Mouse (Mus musculus) hindbrain, embryonic 14.5 days (tissue): ENCODE results near the gene Yjefn3. TPM values are rescaled to one million over a fixed set of nuclear protein-coding genes. Genes with fewer than 3 reads are reported as not detected.
A peak's percentile ranks its signal among the peaks of the same experiment; 100 is the strongest.

Experiments
- ATAC-seq: fragments of 200-750 bp; cut with Nextera tagmentation; 2 replicates; pipeline ENCODE4 v1.8.0; 2017; ENCODE audit warnings: moderate number of reproducible peaks, mild to moderate bottlenecking, moderate TSS enrichment, moderate library complexity; ENCODE audit not compliant: low FRiP score
- DNase-seq: peaks from one replicate; pipeline ENCODE4 v3.0.0-alpha.2; 2015; ENCODE audit warnings: low spot score
- H3K27ac ChIP-seq: fragments of 300-500 bp; sonication (generic); 2 replicates; pipeline ENCODE4 v1.5.1; 2014; ENCODE audit warnings: mild to moderate bottlenecking, moderate library complexity
- H3K27me3 ChIP-seq: fragments of 300-500 bp; sonication (generic); 2 replicates; pipeline ENCODE4 v1.6.1; 2014; ENCODE audit warnings: mild to moderate bottlenecking, low read length, mixed read lengths; ENCODE audit not compliant: control insufficient read depth, insufficient read depth
- H3K36me3 ChIP-seq: fragments of 300-500 bp; sonication (generic); replicated peaks from 2 replicates; pipeline ENCODE4 v1.6.1; 2014; ENCODE audit not compliant: control insufficient read depth, insufficient read depth
- H3K4me1 ChIP-seq: fragments of 300-500 bp; sonication (generic); replicated peaks from 2 replicates; pipeline ENCODE4 v1.6.1; 2014; ENCODE audit warnings: antibody characterized with exemption, low read length, mixed read lengths; ENCODE audit not compliant: control insufficient read depth, insufficient read depth
- H3K4me2 ChIP-seq: fragments of 300-500 bp; sonication (generic); replicated peaks from 2 replicates; pipeline ENCODE4 v1.6.1; 2014; ENCODE audit warnings: mild to moderate bottlenecking, moderate library complexity
- H3K4me3 ChIP-seq: fragments of 300-500 bp; sonication (generic); replicated peaks from 2 replicates; pipeline ENCODE4 v1.5.1; 2014; ENCODE audit warnings: mild to moderate bottlenecking, low read length
- H3K9ac ChIP-seq: fragments of 300-500 bp; sonication (generic); 2 replicates; pipeline ENCODE4 v1.6.1; 2014
- H3K9me3 ChIP-seq: fragments of 300-500 bp; sonication (generic); 2 replicates; pipeline ENCODE4 v1.6.1; 2016; ENCODE audit warnings: low read length; ENCODE audit not compliant: control insufficient read depth
- WGBS: fragments of 180-500 bp; shearing (Covaris S2); extraction: QIAGEN DNeasy Blood & Tissue Kit; methylation state at CpG from one replicate; pipeline ENCODE4 v1.1.7; 2014; 5-methylcytosine and 5-hydroxymethylcytosine counted together
- polyA plus RNA-seq: library from polyadenylated mRNA; unstranded; fragments of >200 nt; fragmentation: Nextera tagmentation; extraction: Ambion mirVana; gene quantifications from 2 replicates; pipeline ENCODE4 v1.2.1, GENCODE M21; 2014

The Yjefn3 gene
- polyA plus RNA-seq, 1 experiment from 2014 or later, result 12.3 TPM

- DNase-seq (peak; percentile 44), ATAC-seq (no peak)
- H3K36me3 ChIP-seq, result peaks cover 45% of the 10 kb centered on the region
- no peak overlapping the region for H3K4me3 ChIP-seq
- H3K27ac ChIP-seq, result no peak overlapping the region
- WGBS, result 41% methylated on average over 5 of the region's 5 CpGs
- H3K27me3 ChIP-seq, result no peaks in the 10 kb centered on the region
- H3K9ac ChIP-seq, result no peak overlapping the region
- H3K9me3 ChIP-seq, result no peaks in the 10 kb centered on the region
- peaks cover 8% of the 10 kb centered on the region; the same call in 1 of the 2 replicates for H3K4me1 ChIP-seq
- no peak overlapping the region for H3K4me2 ChIP-seq
Measured at GRCm38 (mm10) chr8:69915748-69916147, 13.2 kb upstream of the Yjefn3 start.

- no peak for ATAC-seq
Measured at GRCm38 (mm10) chr8:69914526-69914925, 12.0 kb upstream of the Yjefn3 start.

GRCm38 (mm10) chr8:69912478-69913074 is 10.1 kb upstream of the Yjefn3 start:
- WGBS, result 93% methylated on average over 12 of the region's 12 CpGs
- DNase-seq, result no peak
- no peak overlapping the region for H3K27ac ChIP-seq
- H3K4me1 ChIP-seq, result no peaks in the 10 kb centered on the region
- H3K9me3 ChIP-seq, result no peaks in the 10 kb centered on the region
- H3K9ac ChIP-seq, result no peak overlapping the region
- ATAC-seq, result no peak
- H3K4me2 ChIP-seq, result no peak overlapping the region
- H3K27me3 ChIP-seq, result no peaks in the 10 kb centered on the region
- H3K4me3 ChIP-seq, result no peak overlapping the region
- H3K36me3 ChIP-seq, result peaks cover 74% of the 10 kb centered on the region

More at GRCm38 (mm10) chr8:69914526-69914925, 12.0 kb upstream of the Yjefn3 start:
- DNase-seq, result no peak
- no peak overlapping the region for H3K9ac ChIP-seq
- H3K27me3 ChIP-seq, result no peaks in the 10 kb centered on the region
- no peak overlapping the region for H3K27ac ChIP-seq
- 95% methylated on average over 4 of the region's 4 CpGs for WGBS
- H3K36me3 ChIP-seq, result peaks cover 56% of the 10 kb centered on the region
- no peaks in the 10 kb centered on the region for H3K4me1 ChIP-seq
- no peak overlapping the region for H3K4me2 ChIP-seq
- H3K4me3 ChIP-seq, result no peak overlapping the region
- no peaks in the 10 kb centered on the region for H3K9me3 ChIP-seq

- no peak for ATAC-seq
- H3K9ac ChIP-seq, result no peak overlapping the region
- H3K4me2 ChIP-seq, result no peak overlapping the region
- no peak overlapping the region for H3K27ac ChIP-seq
- 92% methylated on average over 13 of the region's 13 CpGs for WGBS
- peaks cover 80% of the 10 kb centered on the region for H3K36me3 ChIP-seq
- no peak overlapping the region for H3K4me3 ChIP-seq
- no peaks in the 10 kb centered on the region for H3K27me3 ChIP-seq
- DNase-seq, result no peak
- H3K4me1 ChIP-seq, result no peaks in the 10 kb centered on the region
- no peaks in the 10 kb centered on the region for H3K9me3 ChIP-seq
Measured at GRCm38 (mm10) chr8:69911917-69912316, 9.4 kb upstream of the Yjefn3 start.

GRCm38 (mm10) chr8:69907106-69907505 is 4.6 kb upstream of the Yjefn3 start:
- Histone ChIP-seq H3K4me3 (no peak overlapping the region), H3K4me2 (no peak overlapping the region), H3K27ac (no peak overlapping the region), H3K4me1 (peaks cover 10% of the 10 kb centered on the region), H3K36me3 (peaks cover 49% of the 10 kb centered on the region), H3K9me3 (no peaks in the 10 kb centered on the region), H3K9ac (no peak overlapping the region), H3K27me3 (no peaks in the 10 kb centered on the region)
- DNase-seq, result no peak
- WGBS, result 91% methylated on average over 2 of the region's 2 CpGs
- no peak for ATAC-seq

GRCm38 (mm10) chr8:69906260-69906659 is 3.7 kb upstream of the Yjefn3 start:
- Histone ChIP-seq H3K4me3 (no peak overlapping the region), H3K4me1 (peaks cover 13% of the 10 kb centered on the region), H3K4me2 (no peak overlapping the region), H3K27ac (no peak overlapping the region), H3K36me3 (peaks cover 40% of the 10 kb centered on the region), H3K27me3 (no peaks in the 10 kb centered on the region), H3K9me3 (no peaks in the 10 kb centered on the region), H3K9ac (no peak overlapping the region)
- WGBS, result 93% methylated on average over 2 of the region's 2 CpGs
- DNase-seq (no peak), ATAC-seq (no peak)

GRCm38 (mm10) chr8:69904096-69904495 is 1.6 kb upstream of the Yjefn3 start:
- H3K4me1 ChIP-seq, result peaks cover 25% of the 10 kb centered on the region
- peaks cover 20% of the 10 kb centered on the region; the same call in 1 of the 2 replicates for H3K36me3 ChIP-seq
- no peak for ATAC-seq
- DNase-seq, result no peak
- H3K4me3 ChIP-seq, result no peak overlapping the region
- no peaks in the 10 kb centered on the region for H3K9me3 ChIP-seq
- WGBS, result 79% methylated on average over 8 of the region's 8 CpGs
- H3K4me2 ChIP-seq, result peak overlapping the region; percentile 99
- H3K9ac ChIP-seq, result no peak overlapping the region
- H3K27ac ChIP-seq, result no peak overlapping the region
- H3K27me3 ChIP-seq, result no peaks in the 10 kb centered on the region

GRCm38 (mm10) chr8:69903063-69903542 is 591 bp upstream of the Yjefn3 start:
- peak overlapping the region; percentile 65 for H3K9ac ChIP-seq
- peak overlapping the region; percentile 80 for H3K4me3 ChIP-seq
- ATAC-seq (peak; percentile 90), DNase-seq (peak; percentile 100)
- no peaks in the 10 kb centered on the region for H3K27me3 ChIP-seq
- WGBS, result 2% methylated on average over 42 of the region's 45 CpGs
- peak overlapping the region; percentile 87 for H3K27ac ChIP-seq
- H3K36me3 ChIP-seq, result peaks cover 11% of the 10 kb centered on the region; the same call in 1 of the 2 replicates
- H3K4me1 ChIP-seq, result peaks cover 25% of the 10 kb centered on the region
- peak overlapping the region; percentile 99 for H3K4me2 ChIP-seq
- no peaks in the 10 kb centered on the region for H3K9me3 ChIP-seq

- peak; percentile 93 for DNase-seq
- ATAC-seq, result peak; percentile 75
- Histone ChIP-seq H3K27me3 (no peaks in the 10 kb centered on the region), H3K27ac (peak overlapping the region; percentile 93), H3K9ac (peak overlapping the region; percentile 77), H3K4me3 (peak overlapping the region; percentile 80), H3K9me3 (no peaks in the 10 kb centered on the region), H3K36me3 (no peaks in the 10 kb centered on the region), H3K4me2 (peak overlapping the region; percentile 99), H3K4me1 (peaks cover 25% of the 10 kb centered on the region)
- 2% methylated on average over 41 of the region's 41 CpGs for WGBS
Measured at GRCm38 (mm10) chr8:69901484-69902162, 889 bp downstream of the Yjefn3 start.
